Mouse (Mus musculus) heart, postnatal 0 days (tissue): ENCODE measurements around the gene Hist1h2ab.

ENCODE experiments used
- CTCF ChIP-seq: IDR thresholded peaks from 2 replicates; pipeline ENCODE4 v1.5.1; 2016; ENCODE audit warnings: antibody characterized with exemption, control low read depth, low read depth
- EP300 ChIP-seq: IDR thresholded peaks from 2 replicates; pipeline ENCODE4 v1.6.1; 2016; ENCODE audit warnings: antibody characterized with exemption, low read depth

GRCm38 (mm10) chr13:23725213-23725612 lies 25.7 kb upstream of the Hist1h2ab start:
- no peak for TF ChIP-seq CTCF
- TF ChIP-seq EP300: no peak
